Mouse (Mus musculus): ENCODE measurements around the gene Dnase2a. TPM values are rescaled to one million over a fixed set of nuclear protein-coding genes. Genes with fewer than 3 reads are reported as not detected.
A peak's percentile ranks its signal among the peaks of the same experiment; 100 is the strongest.

Dnase2a gene
- polyA plus RNA-seq, 1 experiment from 2014 or later: 12.8 TPM

GRCm38 (mm10) chr8:84921596-84921995 lies 13.2 kb downstream of the Dnase2a start:
- H3K4me2 ChIP-seq: no peak overlapping the region
- no peak for ATAC-seq (ENCODE audit: insufficient number of reproducible peaks, insufficient read depth, low FRiP score, low TSS enrichment, low read depth)
- H3K9me3 ChIP-seq: no peaks in the 10 kb centered on the region
- 76% methylated on average over 2 of the region's 2 CpGs for WGBS
- no peak overlapping the region for H3K4me3 ChIP-seq (replicated peaks)
- H3K27me3 ChIP-seq: peaks cover 73% of the 10 kb centered on the region
- no peak overlapping the region for H3K27ac ChIP-seq
- no peak overlapping the region for H3K9ac ChIP-seq (replicated peaks)
- no peaks in the 10 kb centered on the region for H3K36me3 ChIP-seq
- H3K4me1 ChIP-seq (replicated peaks): no peaks in the 10 kb centered on the region; the same call in 1 of the 2 replicates

- Histone ChIP-seq H3K9ac (replicated peaks) (no peak overlapping the region), H3K4me1 (replicated peaks) (peaks cover 10% of the 10 kb centered on the region; the same call in 1 of the 2 replicates), H3K27me3 (peaks cover 69% of the 10 kb centered on the region), H3K36me3 (no peaks in the 10 kb centered on the region), H3K4me2 (no peak overlapping the region), H3K9me3 (no peaks in the 10 kb centered on the region), H3K4me3 (replicated peaks) (no peak overlapping the region), H3K27ac (no peak overlapping the region)
- ATAC-seq (ENCODE audit: insufficient number of reproducible peaks, insufficient read depth, low FRiP score, low TSS enrichment, low read depth): no peak
- WGBS: 71% methylated on average over 7 of the region's 7 CpGs
Measured at GRCm38 (mm10) chr8:84925557-84925956, 17.2 kb downstream of the Dnase2a start.

- no peak for ATAC-seq (ENCODE audit: insufficient number of reproducible peaks, insufficient read depth, low FRiP score, low TSS enrichment, low read depth)
- H3K27me3 ChIP-seq: peaks cover 77% of the 10 kb centered on the region
- WGBS: 81% methylated on average over 1 of the region's 1 CpGs
- H3K9me3 ChIP-seq: no peaks in the 10 kb centered on the region
- no peaks in the 10 kb centered on the region for H3K36me3 ChIP-seq
- H3K4me1 ChIP-seq (replicated peaks): peaks cover 10% of the 10 kb centered on the region; the same call in 1 of the 2 replicates
- no peak overlapping the region for H3K4me3 ChIP-seq (replicated peaks)
- no peak overlapping the region for H3K9ac ChIP-seq (replicated peaks)
- H3K4me2 ChIP-seq: no peak overlapping the region
- H3K27ac ChIP-seq: no peak overlapping the region
Measured at GRCm38 (mm10) chr8:84927513-84927912, 19.2 kb downstream of the Dnase2a start.

- peaks cover 10% of the 10 kb centered on the region; the same call in 1 of the 2 replicates for H3K4me1 ChIP-seq (replicated peaks)
- no peaks in the 10 kb centered on the region for H3K36me3 ChIP-seq
- no peak overlapping the region for H3K27ac ChIP-seq
- peak overlapping the region; percentile 42 for H3K4me3 ChIP-seq (replicated peaks)
- H3K9ac ChIP-seq (replicated peaks): no peak overlapping the region
- ATAC-seq (ENCODE audit: insufficient number of reproducible peaks, insufficient read depth, low FRiP score, low TSS enrichment, low read depth): peak; percentile 67; the same call in 1 of the 2 replicates
- H3K27me3 ChIP-seq: peaks cover 77% of the 10 kb centered on the region
- WGBS: 2% methylated on average over 52 of the region's 52 CpGs
- H3K9me3 ChIP-seq: no peaks in the 10 kb centered on the region
- H3K4me2 ChIP-seq: peak overlapping the region; percentile 81
Measured at GRCm38 (mm10) chr8:84928456-84929306, 20.3 kb downstream of the Dnase2a start.

- Histone ChIP-seq H3K4me2 (no peak overlapping the region), H3K36me3 (no peaks in the 10 kb centered on the region), H3K27ac (no peak overlapping the region), H3K9me3 (no peaks in the 10 kb centered on the region), H3K4me1 (replicated peaks) (peaks cover 23% of the 10 kb centered on the region), H3K4me3 (replicated peaks) (no peak overlapping the region), H3K27me3 (peaks cover 81% of the 10 kb centered on the region), H3K9ac (replicated peaks) (no peak overlapping the region)
- no peak for ATAC-seq (ENCODE audit: insufficient number of reproducible peaks, insufficient read depth, low FRiP score, low TSS enrichment, low read depth)
- WGBS: 89% methylated on average over 13 of the region's 13 CpGs
Measured at GRCm38 (mm10) chr8:84930582-84930981, 22.2 kb downstream of the Dnase2a start.

- ATAC-seq (ENCODE audit: insufficient number of reproducible peaks, insufficient read depth, low FRiP score, low TSS enrichment, low read depth): no peak
- WGBS: 77% methylated on average over 16 of the region's 16 CpGs
- no peaks in the 10 kb centered on the region for H3K36me3 ChIP-seq
- no peak overlapping the region for H3K9ac ChIP-seq (replicated peaks)
- H3K27me3 ChIP-seq: peaks cover 91% of the 10 kb centered on the region
- no peaks in the 10 kb centered on the region for H3K9me3 ChIP-seq
- H3K4me2 ChIP-seq: no peak overlapping the region
- H3K4me3 ChIP-seq (replicated peaks): no peak overlapping the region
- no peak overlapping the region for H3K27ac ChIP-seq
- H3K4me1 ChIP-seq (replicated peaks): peaks cover 28% of the 10 kb centered on the region
Measured at GRCm38 (mm10) chr8:84933767-84934559, 25.6 kb downstream of the Dnase2a start.

- H3K4me1 ChIP-seq (replicated peaks): peaks cover 24% of the 10 kb centered on the region
- no peak overlapping the region for H3K27ac ChIP-seq
- peak overlapping the region; percentile 30 for H3K4me2 ChIP-seq
- H3K27me3 ChIP-seq: peaks cover 91% of the 10 kb centered on the region
- peak; percentile 40 for ATAC-seq (ENCODE audit: insufficient number of reproducible peaks, insufficient read depth, low FRiP score, low TSS enrichment, low read depth)
- no peaks in the 10 kb centered on the region for H3K36me3 ChIP-seq
- H3K9ac ChIP-seq (replicated peaks): no peak overlapping the region
- H3K4me3 ChIP-seq (replicated peaks): peak overlapping the region; percentile 6; the same call in 1 of the 2 replicates
- under 1% methylated on average over 15 of the region's 15 CpGs for WGBS
- H3K9me3 ChIP-seq: no peaks in the 10 kb centered on the region
Measured at GRCm38 (mm10) chr8:84934860-84935259, 26.5 kb downstream of the Dnase2a start.

GRCm38 (mm10) chr8:84935489-84935888 lies 27.1 kb downstream of the Dnase2a start:
- Histone ChIP-seq H3K4me3 (replicated peaks) (peak overlapping the region; percentile 6; the same call in 1 of the 2 replicates), H3K36me3 (no peaks in the 10 kb centered on the region), H3K27me3 (peaks cover 88% of the 10 kb centered on the region), H3K9me3 (no peaks in the 10 kb centered on the region), H3K27ac (no peak overlapping the region), H3K9ac (replicated peaks) (no peak overlapping the region), H3K4me1 (replicated peaks) (peaks cover 24% of the 10 kb centered on the region), H3K4me2 (peak overlapping the region; percentile 30; the same call in 1 of the 2 replicates)
- 6% methylated on average over 14 of the region's 14 CpGs for WGBS
- ATAC-seq (ENCODE audit: insufficient number of reproducible peaks, insufficient read depth, low FRiP score, low TSS enrichment, low read depth): no peak

GRCm38 (mm10) chr8:84936041-84936961 lies 27.9 kb downstream of the Dnase2a start:
- 26% methylated on average over 23 of the region's 23 CpGs for WGBS
- peaks cover 90% of the 10 kb centered on the region for H3K27me3 ChIP-seq

GRCm38 (mm10) chr8:84936962-84937546 lies 28.7 kb downstream of the Dnase2a start, which contains the start of gene Mast1:
Mast1 (minus strand) TSS chr8:84937359.
- under 1% methylated on average over 48 of the region's 50 CpGs for WGBS
- Histone ChIP-seq H3K27ac (no peak within 1 kb of the TSS), H3K4me1 (replicated peaks) (peaks cover 24% of the 10 kb centered on the region), H3K27me3 (peaks cover 89% of the 10 kb centered on the region), H3K36me3 (no peaks in the 10 kb centered on the region), H3K9me3 (no peaks in the 10 kb centered on the region), H3K9ac (replicated peaks) (peak within 1 kb of the TSS; percentile 52), H3K4me2 (peak within 1 kb of the TSS; percentile 80), H3K4me3 (replicated peaks) (peak within 1 kb of the TSS; percentile 46)
- peak; percentile 34 for ATAC-seq (ENCODE audit: insufficient number of reproducible peaks, insufficient read depth, low FRiP score, low TSS enrichment, low read depth)

More at GRCm38 (mm10) chr8:84936041-84936961, 27.9 kb downstream of the Dnase2a start:
- Histone ChIP-seq H3K4me3 (replicated peaks) (peak overlapping the region; percentile 46), H3K36me3 (no peaks in the 10 kb centered on the region), H3K9me3 (no peaks in the 10 kb centered on the region), H3K4me1 (replicated peaks) (peaks cover 24% of the 10 kb centered on the region), H3K9ac (replicated peaks) (peak overlapping the region; percentile 52; the same call in 1 of the 2 replicates), H3K4me2 (peak overlapping the region; percentile 80), H3K27ac (no peak overlapping the region)
- 0 out of 2 replicates have a peak, but pooled peaks have one; percentile 37 for ATAC-seq (ENCODE audit: insufficient number of reproducible peaks, insufficient read depth, low FRiP score, low TSS enrichment, low read depth)
